Mouse (Mus musculus) ES-E14 (cell line): ENCODE results near the gene Tma7.

ENCODE experiments used
- CHD2 ChIP-seq: IDR thresholded peaks from 2 replicates; pipeline ENCODE4 v1.6.1; 2014; ENCODE audit warnings: mild to moderate bottlenecking, low read depth, low read length, inconsistent platforms
- ZC3H11A ChIP-seq: IDR thresholded peaks from 2 replicates; pipeline ENCODE4 v1.6.1; 2012; ENCODE audit warnings: low read depth, mild to moderate bottlenecking, inconsistent platforms, low read length, borderline replicate concordance

DNA sequence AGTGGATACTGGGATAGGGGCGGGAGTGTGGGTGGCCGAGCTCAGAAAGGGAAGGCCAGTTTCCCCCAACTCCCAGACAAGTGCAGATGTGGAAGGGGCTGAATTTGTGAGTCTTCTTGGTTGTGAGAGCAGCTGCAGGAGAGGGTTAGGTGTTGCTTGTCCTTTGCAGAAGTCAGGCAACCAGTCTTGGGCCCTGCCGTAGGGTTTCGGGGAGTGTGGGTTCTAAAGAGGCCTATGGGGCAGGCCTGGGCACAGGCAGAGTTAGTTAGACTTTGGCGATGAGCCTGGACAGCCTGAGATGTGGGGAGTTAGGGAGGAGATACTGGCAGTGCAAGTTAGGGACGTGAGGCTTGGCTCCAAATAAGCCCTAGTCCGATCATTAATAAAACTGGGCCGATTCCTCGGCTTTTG, 13.9 kb upstream of the Tma7 start:
- TF ChIP-seq ZC3H11A (no peak), CHD2 (no peak)
